Mouse (Mus musculus) spleen, adult 12 weeks (tissue): ENCODE measurements at regions not wholly inside any gene's neighbourhood (a gene's known extent, or its start where the extent isn't known, plus 50 kb on each side); places are given as distances from the start of the nearest gene placed in this dataset.
A peak's percentile ranks its signal among the peaks of the same experiment; 100 is the strongest.

Experiments
- DNase-seq: peaks from one replicate; pipeline ENCODE4 v3.0.0; 2022; ENCODE audit warnings: low spot score

GRCm38 (mm10) chr4:40400089-40400488 is 71.9 kb upstream of the Tmem215 start:
- no peak for DNase-seq

DNA sequence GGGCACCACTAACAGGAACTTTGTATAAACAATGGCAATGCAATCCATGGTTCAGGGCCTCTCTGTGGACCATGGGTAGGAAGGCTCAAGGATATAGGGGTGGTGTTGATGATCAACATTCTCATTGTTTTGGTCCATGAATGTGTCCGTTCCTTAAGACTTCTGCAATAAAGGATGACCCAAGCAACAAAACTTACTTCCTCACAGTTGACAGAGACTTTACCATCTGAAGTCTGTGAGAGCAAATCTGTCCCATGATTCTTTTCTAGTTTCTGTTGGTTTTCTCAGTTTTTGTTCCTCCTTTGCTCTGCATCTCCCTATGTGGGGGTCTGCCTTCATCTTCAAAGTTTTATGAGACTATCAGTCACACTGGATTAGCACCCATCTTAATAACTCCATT is 81.8 kb upstream of the Tmem215 start:
- no peak for DNase-seq

GRCm38 (mm10) chr4:40385284-40385683 is 86.7 kb upstream of the Tmem215 start:
- no peak for DNase-seq

- DNase-seq, result no peak
Measured at GRCm38 (mm10) chr4:40384704-40385103, 87.3 kb upstream of the Tmem215 start.

DNA sequence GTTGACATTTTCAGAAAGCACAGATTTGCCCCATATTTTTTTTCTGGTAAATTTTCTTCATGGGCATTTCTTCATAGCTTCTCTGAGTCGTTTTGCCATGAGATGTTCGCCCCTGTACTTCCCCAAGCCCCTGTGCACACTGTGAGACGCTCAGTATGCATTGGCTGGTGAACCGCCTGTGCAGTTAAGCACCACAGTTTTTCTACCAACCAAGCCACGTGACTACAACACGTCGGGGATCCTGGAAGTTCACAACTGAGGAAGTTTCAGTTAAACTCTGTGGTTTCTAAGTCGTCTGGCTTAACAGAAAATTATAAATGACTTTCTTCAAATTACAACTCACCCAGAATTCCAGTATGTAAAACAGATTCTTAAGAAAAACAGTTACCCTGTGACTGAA is 91.7 kb upstream of the Tmem215 start:
- DNase-seq, result no peak

GRCm38 (mm10) chr4:40375439-40376154 is 96.4 kb upstream of the Ndufb6 start:
- DNase-seq, result no peak

DNA sequence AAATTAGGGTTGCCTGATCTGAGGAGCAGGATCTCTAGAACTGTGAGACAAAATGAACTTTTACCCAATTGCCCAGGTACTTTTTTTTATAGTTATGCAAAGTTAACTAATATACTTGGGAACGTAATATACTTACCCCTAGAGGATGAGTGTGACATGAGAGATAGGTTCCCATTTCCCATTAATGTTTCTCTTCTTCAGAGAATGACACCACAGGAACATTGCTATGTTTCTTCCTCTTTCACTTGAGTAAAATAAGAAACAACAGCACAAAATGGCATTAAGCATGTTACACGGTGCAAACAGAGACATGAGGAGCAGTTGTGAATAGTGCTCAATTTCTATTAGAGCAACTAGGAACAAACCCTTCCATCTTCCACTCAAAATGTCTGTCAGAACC is 95.0 kb upstream of the Ndufb6 start:
- no peak for DNase-seq

- no peak for DNase-seq
Measured at GRCm38 (mm10) chr4:40364329-40364728, 85.1 kb upstream of the Ndufb6 start.

DNA sequence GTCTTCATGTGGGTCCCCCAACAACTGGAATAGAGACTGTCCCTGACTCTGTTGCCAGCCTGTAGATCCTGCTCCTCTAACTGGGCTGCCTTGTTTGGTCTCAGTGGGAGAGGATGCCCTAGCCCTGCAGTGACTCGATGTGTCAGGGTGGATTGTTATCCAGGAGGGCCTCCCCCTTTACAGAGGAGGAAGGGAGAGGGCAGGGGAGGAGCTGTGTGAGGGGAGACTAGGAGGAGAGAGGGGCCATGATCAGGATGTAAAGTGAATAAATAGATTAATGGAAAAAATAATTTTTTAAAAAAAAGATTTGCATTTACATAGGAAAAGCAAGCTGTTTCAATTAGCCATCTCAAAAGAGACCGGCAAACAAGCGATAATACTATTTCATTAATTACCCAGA is 80.1 kb upstream of the Ndufb6 start:
- no peak for DNase-seq

DNA sequence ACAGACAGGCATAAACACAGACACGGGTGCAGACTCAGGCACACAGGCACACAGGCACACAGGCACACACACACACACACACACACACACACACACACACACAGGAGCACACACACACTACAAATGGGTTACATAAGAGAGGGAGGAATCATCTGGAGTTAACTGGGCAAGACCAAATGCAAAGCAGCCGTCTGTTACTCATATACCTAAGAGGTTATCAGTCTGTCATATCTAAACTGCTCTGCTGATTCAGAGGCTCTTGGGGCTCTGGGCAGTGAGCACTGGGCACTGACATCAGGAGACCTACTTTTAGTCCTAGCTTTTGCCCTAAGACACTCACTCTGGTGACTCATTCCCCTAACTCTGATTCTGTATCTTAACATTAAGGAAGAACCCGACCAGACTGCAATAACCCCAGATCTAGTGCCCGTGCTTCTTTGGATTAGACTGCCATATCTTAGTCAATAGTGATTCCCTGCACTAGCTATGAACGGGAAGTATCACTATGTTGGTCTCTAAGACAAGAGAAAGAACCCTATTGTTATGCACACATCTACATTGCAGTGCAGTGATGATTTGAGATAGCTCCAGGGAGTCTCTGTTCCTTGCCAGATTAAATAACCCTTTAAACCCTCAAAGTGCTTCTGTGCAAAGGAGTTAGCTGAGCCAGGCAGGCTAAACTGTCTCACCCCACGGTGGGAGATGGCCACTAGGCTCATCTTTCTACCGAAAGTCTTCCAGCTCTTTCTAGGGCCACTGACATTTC is 78.0 kb upstream of the Ndufb6 start:
- no peak for DNase-seq

GRCm38 (mm10) chr4:40355791-40356450 is 76.7 kb upstream of the Ndufb6 start:
- DNase-seq, result no peak

- no peak for DNase-seq
Measured at GRCm38 (mm10) chr4:40354456-40354855, 75.2 kb upstream of the Ndufb6 start.

- DNase-seq, result no peak
Measured at GRCm38 (mm10) chr4:40351648-40352047, 72.4 kb upstream of the Ndufb6 start.

- DNase-seq, result no peak
Measured at GRCm38 (mm10) chr4:40351090-40351489, 71.9 kb upstream of the Ndufb6 start.

DNA sequence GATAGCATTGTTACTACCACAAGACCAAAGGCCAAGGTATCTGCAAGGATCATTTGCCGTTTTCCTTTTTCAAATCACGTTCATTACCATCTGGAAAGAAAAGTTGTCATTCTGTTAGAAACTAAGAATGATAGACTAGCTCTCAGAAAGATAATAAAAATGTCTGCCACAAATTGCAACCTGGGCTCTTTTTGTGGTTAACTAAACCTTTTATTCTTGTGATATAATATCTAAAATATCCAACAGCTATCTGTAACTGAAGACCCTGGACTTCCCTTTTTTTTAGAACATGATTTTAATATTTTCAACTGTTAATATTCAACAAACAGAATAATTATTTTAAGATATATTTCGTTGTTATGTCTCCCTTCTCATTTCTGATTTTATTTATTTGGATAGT is 66.6 kb upstream of the Ndufb6 start:
- no peak for DNase-seq

DNA sequence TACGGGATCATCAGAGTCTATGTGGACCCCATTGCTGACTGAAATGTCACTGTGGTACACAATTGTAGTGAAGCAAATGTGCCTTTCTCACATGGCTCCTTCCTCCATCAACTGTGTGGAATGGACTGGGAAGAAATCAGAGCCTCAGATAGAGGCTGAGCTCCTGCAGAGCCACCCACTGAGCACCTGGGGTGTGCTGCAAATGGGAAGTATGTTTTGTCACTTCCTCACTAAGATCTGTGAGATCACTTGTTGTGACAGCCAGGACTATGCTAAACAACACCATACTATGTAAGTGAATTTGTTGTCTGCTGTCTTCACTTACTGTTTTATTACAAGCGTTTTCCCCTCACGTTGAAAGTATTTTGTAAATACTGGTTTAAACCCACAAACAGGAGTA is 63.0 kb upstream of the Ndufb6 start:
- no peak for DNase-seq

DNA sequence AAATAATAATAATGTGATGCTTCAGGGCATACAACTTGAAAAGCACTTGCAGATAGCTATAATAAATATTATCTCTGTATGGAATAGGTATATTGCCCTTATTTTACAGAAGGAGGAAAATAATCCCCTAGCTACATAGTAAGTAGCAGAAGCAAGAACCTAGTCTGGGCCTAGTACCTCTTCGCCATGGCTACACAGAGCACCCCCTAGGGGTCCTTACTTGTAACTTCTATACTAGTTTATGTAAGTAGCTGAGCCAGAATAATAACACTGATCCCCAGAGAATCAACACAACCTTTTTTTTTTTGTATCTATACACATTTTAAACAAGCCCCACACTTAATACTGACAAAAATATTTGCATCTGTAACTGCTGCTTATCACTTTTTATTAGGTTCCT is 55.6 kb upstream of the Ndufb6 start:
- DNase-seq, result no peak

DNA sequence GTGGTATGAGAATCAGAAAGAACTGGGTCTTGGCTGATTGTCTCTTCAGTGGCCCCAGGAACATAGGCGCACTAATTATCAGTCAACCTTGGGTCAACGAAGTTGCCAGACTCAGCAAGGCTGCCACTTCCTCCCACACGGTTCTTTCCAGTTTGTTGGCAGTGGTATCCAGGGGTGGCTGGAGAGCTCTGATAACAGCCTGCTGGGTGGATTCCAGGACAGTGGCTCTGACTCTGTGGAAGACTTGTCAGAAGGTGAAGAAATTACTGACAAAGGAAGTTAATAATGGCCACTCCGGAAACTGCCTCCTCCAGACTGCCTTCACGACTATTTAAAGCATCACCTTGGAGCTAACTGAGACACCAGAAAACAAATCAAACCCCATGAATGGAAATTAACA is 50.5 kb upstream of the Ndufb6 start:
- DNase-seq, result peak; percentile 14
